Mouse (Mus musculus): ENCODE data around the gene Dnase2b. TPM values are rescaled to one million over a fixed set of nuclear protein-coding genes. Genes with fewer than 3 reads are reported as not detected.

The Dnase2b gene
- polyA plus RNA-seq, 1 experiment, result not detected

GRCm38 (mm10) chr3:146596387-146596786, 19.0 kb downstream of the Dnase2b start:
- TF ChIP-seq GATA1 (IDR thresholded peaks at IDR 0.05; ENCODE audit: low read length), result no peak

GRCm38 (mm10) chr3:146595440-146595839, 20.0 kb downstream of the Dnase2b start:
- TF ChIP-seq GATA1 (IDR thresholded peaks at IDR 0.05; ENCODE audit: low read length), result no peak

GRCm38 (mm10) chr3:146591601-146592000, 23.8 kb downstream of the Dnase2b start:
- no peak for TF ChIP-seq GATA1 (IDR thresholded peaks at IDR 0.05; ENCODE audit: low read length)

GRCm38 (mm10) chr3:146591159-146591558, 24.2 kb downstream of the Dnase2b start:
- TF ChIP-seq GATA1 (IDR thresholded peaks at IDR 0.05; ENCODE audit: low read length), result no peak

DNA sequence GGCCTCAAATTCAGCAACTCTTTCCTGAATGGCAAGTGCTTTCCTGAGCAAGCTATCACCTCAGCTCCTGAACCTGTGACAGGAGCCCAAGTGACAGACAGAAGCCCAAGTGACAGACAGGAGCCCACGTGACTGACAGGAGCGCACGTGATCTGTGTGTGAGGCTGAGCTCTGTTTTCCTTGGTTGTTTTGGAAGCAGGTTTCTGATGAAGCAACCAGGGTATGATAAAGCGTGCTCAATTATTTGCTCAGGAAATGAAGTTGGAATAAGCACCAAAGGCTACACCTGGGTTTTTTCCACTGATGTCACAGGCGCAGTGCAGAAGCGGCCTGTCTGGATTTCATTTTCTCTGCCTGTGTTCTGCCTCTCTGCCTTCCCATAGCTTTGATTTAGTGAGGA, 25.9 kb downstream of the Dnase2b start:
- TF ChIP-seq GATA1 (IDR thresholded peaks at IDR 0.05; ENCODE audit: low read length), result no peak

DNA sequence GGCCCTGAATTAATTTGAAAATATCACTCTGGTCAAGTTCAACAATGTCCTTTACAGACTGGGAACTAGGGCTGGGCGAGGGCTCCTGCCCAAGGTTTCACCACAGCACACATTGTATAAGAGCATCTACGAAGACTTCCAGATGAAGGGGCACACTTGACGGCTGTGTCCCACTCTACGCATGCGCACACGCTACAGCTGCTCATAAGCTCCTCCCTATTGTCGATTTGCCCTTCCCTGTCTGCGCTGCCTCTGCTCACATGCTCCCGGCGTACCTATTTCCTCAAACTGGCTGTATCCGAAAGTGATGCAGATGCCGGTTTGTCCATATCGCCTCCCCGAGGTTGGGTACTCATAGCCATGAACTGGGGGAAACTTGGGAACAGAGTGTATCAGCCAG, 28.8 kb downstream of the Dnase2b start:
- no peak for TF ChIP-seq GATA1 (IDR thresholded peaks at IDR 0.05; ENCODE audit: low read length)

GRCm38 (mm10) chr3:146583908-146584307, 31.5 kb downstream of the Dnase2b start:
- no peak for TF ChIP-seq GATA1 (IDR thresholded peaks at IDR 0.05; ENCODE audit: low read length)

DNA sequence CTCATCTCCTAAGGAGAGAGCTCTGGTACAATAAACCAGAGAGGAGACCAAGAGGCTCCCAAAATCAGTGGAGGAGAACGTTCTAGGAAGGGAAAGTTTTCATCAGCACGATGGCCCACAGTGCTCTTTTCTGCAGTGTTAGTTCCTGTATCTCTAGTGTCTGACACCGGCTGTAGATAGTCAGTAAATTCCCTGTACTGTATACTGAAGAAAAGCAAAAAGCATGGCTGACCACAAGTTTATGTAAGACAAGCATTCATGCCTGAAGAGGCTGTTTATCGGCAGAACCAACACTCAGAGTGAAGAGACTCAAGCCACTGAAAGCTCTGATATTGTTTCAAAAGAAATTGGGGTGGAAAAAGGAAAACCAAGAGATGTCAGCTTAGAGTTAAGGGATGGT, 31.9 kb downstream of the Dnase2b start:
- no peak for TF ChIP-seq GATA1 (IDR thresholded peaks at IDR 0.05; ENCODE audit: low read length)

DNA sequence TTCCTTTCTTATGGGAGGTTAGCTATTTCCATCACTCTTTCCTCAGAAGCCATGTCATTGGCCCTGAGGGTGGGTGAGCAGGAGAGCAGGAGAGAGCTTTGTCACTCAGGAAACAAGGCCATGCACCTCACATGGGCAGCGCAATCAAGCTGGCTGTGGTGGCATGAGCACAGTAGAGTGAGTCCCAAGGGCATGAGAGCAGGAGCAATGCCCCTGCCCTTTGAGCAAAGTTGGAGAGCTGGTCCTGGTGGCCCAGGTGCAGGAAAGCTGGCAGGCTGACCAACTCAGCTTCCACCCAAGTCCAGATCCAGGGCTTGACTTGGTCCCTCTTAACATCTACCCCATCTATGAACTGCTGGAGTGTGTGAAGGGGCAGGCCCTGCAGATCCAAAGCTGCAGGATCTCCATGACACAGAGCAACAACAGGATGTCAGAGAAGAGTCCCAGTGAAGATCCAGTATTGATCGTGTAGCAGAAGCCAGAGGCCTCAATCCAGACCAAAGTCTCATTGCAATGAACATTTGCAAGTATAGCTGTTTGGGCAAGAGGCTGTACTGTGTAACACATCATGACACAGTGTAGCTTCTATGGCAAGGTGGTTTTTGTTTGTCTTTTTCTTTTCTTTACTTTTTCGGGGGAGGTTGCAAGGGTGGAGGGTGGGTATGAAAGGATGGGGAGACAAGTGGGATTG, 35.2 kb downstream of the Dnase2b start:
- no peak for TF ChIP-seq GATA1 (IDR thresholded peaks at IDR 0.05; ENCODE audit: low read length)

DNA sequence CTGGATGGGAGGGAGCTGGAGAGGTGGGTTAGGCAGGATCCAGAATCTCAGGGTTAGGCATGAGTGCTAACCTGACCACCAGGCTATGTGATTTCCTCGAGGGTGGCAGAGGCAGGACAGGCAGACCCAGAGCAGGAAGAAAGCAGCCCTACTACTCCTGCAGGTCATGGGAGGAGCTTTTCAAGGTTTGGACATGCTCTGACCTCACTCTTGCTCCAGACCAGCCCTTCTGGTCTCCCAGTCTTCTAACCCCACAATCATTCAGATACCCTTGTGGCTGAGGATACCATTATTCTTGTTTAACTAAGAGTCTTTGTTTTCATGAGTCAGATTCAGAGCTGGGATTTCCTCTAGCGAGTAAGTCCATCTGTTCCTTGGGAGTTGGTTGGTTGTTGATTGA, 37.8 kb downstream of the Dnase2b start:
- no peak for TF ChIP-seq GATA1 (IDR thresholded peaks at IDR 0.05; ENCODE audit: low read length)

GRCm38 (mm10) chr3:146571341-146571740, 44.1 kb downstream of the Dnase2b start:
- TF ChIP-seq GATA1 (IDR thresholded peaks at IDR 0.05; ENCODE audit: low read length), result no peak

DNA sequence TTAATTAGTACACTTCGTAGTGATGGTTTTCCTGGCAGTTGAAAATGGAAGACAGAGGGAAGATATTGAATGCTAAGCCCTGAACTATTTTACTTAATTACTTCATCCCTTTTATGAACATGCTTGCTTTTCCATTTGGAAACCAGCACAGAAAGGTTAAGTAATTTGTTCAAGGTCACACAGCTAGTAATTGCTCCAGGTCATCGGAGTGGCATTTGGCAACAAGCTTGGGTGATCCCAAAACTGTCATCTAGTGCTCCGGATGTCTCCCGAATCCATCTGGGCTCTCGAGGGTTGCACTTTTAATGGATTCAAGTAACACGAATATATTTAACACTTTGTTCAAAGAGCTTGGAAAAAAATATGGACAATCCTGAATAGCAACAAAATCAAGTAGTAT, 44.5 kb downstream of the Dnase2b start:
- no peak for TF ChIP-seq GATA1 (IDR thresholded peaks at IDR 0.05; ENCODE audit: low read length)

GRCm38 (mm10) chr3:146570148-146570782, 45.1 kb downstream of the Dnase2b start, which contains the start of gene Uox:
Uox (plus strand) TSS chr3:146570426.
- TF ChIP-seq GATA1 (IDR thresholded peaks at IDR 0.05; ENCODE audit: low read length), result no peak

- TF ChIP-seq GATA1 (IDR thresholded peaks at IDR 0.05; ENCODE audit: low read length), result no peak
These were observed 45.8 kb downstream of the Dnase2b start for GRCm38 (mm10) chr3:146569594-146569993.

GRCm38 (mm10) chr3:146567884-146568530, 47.4 kb downstream of the Dnase2b start:
- no peak for TF ChIP-seq GATA1 (IDR thresholded peaks at IDR 0.05; ENCODE audit: low read length)

DNA sequence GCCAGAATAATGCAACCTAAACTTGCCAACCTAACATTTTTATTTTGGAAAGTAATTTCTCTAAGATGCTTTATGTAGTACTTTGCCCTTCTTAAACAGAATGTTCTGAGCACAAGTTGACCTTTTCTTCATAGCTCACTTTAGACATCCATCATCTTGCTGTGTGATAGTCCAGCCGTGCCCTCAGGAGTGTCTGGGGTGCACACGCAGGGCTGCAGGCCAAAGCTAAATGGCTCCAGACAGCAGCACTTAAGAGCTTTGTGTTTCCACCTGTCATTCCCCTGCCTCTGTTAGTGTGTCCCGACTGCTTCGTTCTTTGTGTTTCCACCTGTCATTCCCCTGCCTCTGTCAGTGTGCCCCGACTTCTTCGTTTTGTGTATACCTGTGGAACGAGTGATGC, 48.0 kb downstream of the Dnase2b start:
- TF ChIP-seq GATA1 (IDR thresholded peaks at IDR 0.05; ENCODE audit: low read length), result no peak

GRCm38 (mm10) chr3:146565065-146565411, 50.4 kb downstream of the Dnase2b start:
- no peak for TF ChIP-seq GATA1 (IDR thresholded peaks at IDR 0.05; ENCODE audit: low read length)

Measured in G1E-ER4 (cell line).